Mouse (Mus musculus) ES-E14 (cell line): Measurements from ENCODE around the gene Mindy2. TPM values are rescaled to one million over a fixed set of nuclear protein-coding genes. Genes with fewer than 3 reads are reported as not detected.
A peak's percentile ranks its signal among the peaks of the same experiment; 100 is the strongest.

Experiments
- DNase-seq: peaks from one replicate; pipeline ENCODE4 v3.0.0-alpha.2; 2013; ENCODE audit warnings: low read depth, low spot score
- H3K27ac ChIP-seq: 2 replicates; pipeline ENCODE4 v1.5.1; 2012; ENCODE audit warnings: low read depth, mild to moderate bottlenecking, low read length, moderate library complexity, mixed read lengths; ENCODE audit not compliant: poor library complexity, insufficient read depth, severe bottlenecking
- H3K36me3 ChIP-seq: 2 replicates; pipeline ENCODE4 v1.6.1; 2012; ENCODE audit warnings: mild to moderate bottlenecking, low read length, moderate library complexity, mixed read lengths; ENCODE audit not compliant: control insufficient read depth, poor library complexity, insufficient read depth, severe bottlenecking
- H3K4me1 ChIP-seq, 2 experiments: fragments of 150-350 bp in 1 of 2; sonication (generic) in 1 of 2; 2 replicates each; pipeline ENCODE4 v1.6.1; 2012; ENCODE audit warnings: low read length in 2 of 2, mild to moderate bottlenecking in 1 of 2, mixed read lengths in 1 of 2; ENCODE audit not compliant: control insufficient read depth in 2 of 2, insufficient read depth in 2 of 2, poor library complexity in 1 of 2
- H3K4me3 ChIP-seq, 2 experiments: fragments of 150-350 bp in 1 of 2; sonication (generic) in 1 of 2; 2 replicates each; pipeline ENCODE4 v1.5.1; 2012; ENCODE audit warnings: low read length in 2 of 2, low read depth in 1 of 2, mild to moderate bottlenecking in 1 of 2, mixed read lengths in 1 of 2; ENCODE audit not compliant: insufficient read depth in 1 of 2, poor library complexity in 1 of 2, severe bottlenecking in 1 of 2
- H3K9ac ChIP-seq: 2 replicates; pipeline ENCODE4 v1.6.1; 2012; ENCODE audit warnings: low read depth, mild to moderate bottlenecking, low read length, mixed read lengths; ENCODE audit not compliant: poor library complexity, insufficient read depth, severe bottlenecking
- H3K9me3 ChIP-seq: fragments of 150-350 bp; sonication (generic); 2 replicates; pipeline ENCODE4 v1.6.1; 2012; ENCODE audit warnings: low read depth, mild to moderate bottlenecking, low read length; ENCODE audit not compliant: control insufficient read depth, insufficient read depth
- CHD2 ChIP-seq: IDR thresholded peaks from 2 replicates; pipeline ENCODE4 v1.6.1; 2014; ENCODE audit warnings: mild to moderate bottlenecking, low read depth, low read length, inconsistent platforms
- HCFC1 ChIP-seq: IDR thresholded peaks from 2 replicates; pipeline ENCODE4 v1.6.1; 2012; ENCODE audit warnings: low read length, inconsistent platforms, borderline replicate concordance; ENCODE audit not compliant: insufficient read depth
- MAFK ChIP-seq: IDR thresholded peaks from 2 replicates; pipeline ENCODE4 v1.6.1; 2014; ENCODE audit warnings: mild to moderate bottlenecking, low read depth, low read length, inconsistent platforms; ENCODE audit not compliant: insufficient read depth
- ZC3H11A ChIP-seq: IDR thresholded peaks from 2 replicates; pipeline ENCODE4 v1.6.1; 2012; ENCODE audit warnings: low read depth, mild to moderate bottlenecking, inconsistent platforms, low read length, borderline replicate concordance
- ZNF384 ChIP-seq: IDR thresholded peaks from 2 replicates; pipeline ENCODE4 v1.6.1; 2012; ENCODE audit warnings: low read depth, low read length, inconsistent platforms
- in situ Hi-C, 2 experiments: fragments of 600-800 bp; cut with MboI; formaldehyde crosslinking; loops; one replicate each; pipeline ENCODE4 v1.15.1; 2025; ENCODE audit warnings: low sequenced_read_pairs in 2 of 2, inconsistent platforms in 1 of 2; ENCODE audit not compliant: unreplicated experiment in 2 of 2
- total RNA-seq: library from RNA; depleted of rRNA; stranded (reverse); fragments of 300-350 nt; gene quantifications from 2 replicates; pipeline ENCODE4 v1.2.3, GENCODE M21; 2012

Mindy2 gene
- total RNA-seq, 1 experiment: 0.98 TPM

- Histone ChIP-seq H3K9me3 (no peaks in the 10 kb centered on the region), H3K4me1 (0 out of 4 replicates have a peak, but pooled peaks cover 0 to 2% of the 10 kb centered on the region in 2 experiments), H3K9ac (no peak overlapping the region), H3K27ac (no peak overlapping the region), H3K4me3 (no peak overlapping the region), H3K36me3 (no peaks in the 10 kb centered on the region)
- in situ Hi-C loops: no loop called here
- DNase-seq: no peak
- TF ChIP-seq ZC3H11A (no peak), CHD2 (no peak), MAFK (no peak), HCFC1 (no peak), ZNF384 (no peak)
Measured at GRCm38 (mm10) chr9:70682202-70682601, 25.2 kb upstream of the Mindy2 start.

GRCm38 (mm10) chr9:70679132-70680091 is 22.4 kb upstream of the Mindy2 start:
- Histone ChIP-seq H3K9ac (peak overlapping the region; percentile 79), H3K36me3 (no peaks in the 10 kb centered on the region), H3K27ac (peak overlapping the region; percentile 7; the same call in 1 of the 2 replicates), H3K4me1 (0 out of 4 replicates have a peak, but pooled peaks cover 0 to 2% of the 10 kb centered on the region in 2 experiments), H3K4me3 (peak overlapping the region; percentile 78 to 93), H3K9me3 (no peaks in the 10 kb centered on the region)
- in situ Hi-C loops: no loop called here
- no peak for TF ChIP-seq MAFK
- no peak for TF ChIP-seq ZC3H11A
- no peak for TF ChIP-seq CHD2
- TF ChIP-seq ZNF384: no peak
- TF ChIP-seq HCFC1: 0 out of 2 replicates have a peak, but pooled peaks have one; percentile 17
- DNase-seq: peak; percentile 29

- Histone ChIP-seq H3K9me3 (no peaks in the 10 kb centered on the region), H3K4me3 (peak within 1 kb of the TSS; percentile 78 to 93), H3K27ac (peak within 1 kb of the TSS; percentile 7; the same call in 1 of the 2 replicates), H3K36me3 (no peaks in the 10 kb centered on the region), H3K4me1 (0 out of 4 replicates have a peak, but pooled peaks cover 0 to 2% of the 10 kb centered on the region in 2 experiments), H3K9ac (peak within 1 kb of the TSS; percentile 79)
- in situ Hi-C loops: no loop called here
- TF ChIP-seq ZNF384 (no peak), HCFC1 (no peak; the same call in 1 of the 2 replicates), MAFK (no peak), CHD2 (no peak), ZC3H11A (no peak)
- peak; percentile 95 for DNase-seq
Measured at GRCm38 (mm10) chr9:70678682-70679131, 21.7 kb upstream of the Mindy2 start, which contains the start of gene Adam10. Gene Adam10 (plus strand): TSS chr9:70678997.

GRCm38 (mm10) chr9:70675961-70676360 is 19.0 kb upstream of the Mindy2 start:
- Histone ChIP-seq H3K9me3 (no peaks in the 10 kb centered on the region), H3K9ac (no peak overlapping the region), H3K4me3 (no peak overlapping the region), H3K27ac (no peak overlapping the region), H3K4me1 (0 out of 4 replicates have a peak, but pooled peaks cover 0 to 2% of the 10 kb centered on the region in 2 experiments), H3K36me3 (no peaks in the 10 kb centered on the region)
- TF ChIP-seq CHD2 (no peak), HCFC1 (no peak), MAFK (no peak), ZC3H11A (no peak), ZNF384 (no peak)
- no peak for DNase-seq
- in situ Hi-C loops: no loop called here
